Mouse (Mus musculus) thymus, adult 2 months (tissue): ENCODE data around the gene Olfr545.

ENCODE experiments used
- CTCF ChIP-seq: fragments of 200-500 bp; IDR thresholded peaks from 2 replicates; pipeline ENCODE4 v1.5.1; 2012; ENCODE audit warnings: mild to moderate bottlenecking, control low read depth, low read length, moderate library complexity, borderline replicate concordance; ENCODE audit not compliant: control insufficient read depth, poor library complexity, insufficient read depth; ENCODE audit errors: extremely low read depth
- POLR2A ChIP-seq: fragments of 200-500 bp; IDR thresholded peaks from 2 replicates; pipeline ENCODE4 v1.6.1; 2012; ENCODE audit warnings: mild to moderate bottlenecking, low read length, control low read depth, moderate library complexity; ENCODE audit not compliant: control insufficient read depth, poor library complexity, insufficient read depth; ENCODE audit errors: extremely low read depth

- no peak for TF ChIP-seq CTCF
- no peak for TF ChIP-seq POLR2A
These were observed 12.6 kb upstream of the Olfr545 start for GRCm38 (mm10) chr7:102511927-102512326.
